Mouse (Mus musculus): ENCODE measurements at regions not wholly inside any gene's neighbourhood (a gene's known extent, or its start where the extent isn't known, plus 50 kb on each side); places are given as distances from the start of the nearest gene placed in this dataset.

DNA sequence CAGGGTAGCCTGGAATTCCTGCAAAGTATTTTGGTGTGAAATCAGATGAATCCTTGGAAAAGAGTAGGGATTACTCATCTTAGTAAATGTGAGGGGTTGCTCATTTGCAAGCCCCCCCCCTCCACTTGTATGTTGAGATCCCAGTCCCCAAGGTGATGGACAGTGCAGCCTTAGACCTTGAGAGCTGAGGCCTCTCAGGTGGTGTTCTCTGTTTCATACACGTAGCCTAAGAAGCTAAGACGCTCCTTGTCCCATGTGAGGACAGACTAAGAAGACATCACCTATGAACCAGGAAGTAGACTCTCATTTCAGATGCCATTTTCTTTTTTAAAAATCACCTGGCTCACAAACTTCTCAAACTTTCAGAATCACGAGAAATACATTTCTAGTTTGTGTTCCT, 67.6 kb upstream of the Map3k1 start:
- TF ChIP-seq POLR2A (IDR thresholded peaks at IDR 0.05; ENCODE audit: borderline replicate concordance, low read depth, low read length) (no peak), CTCF (IDR thresholded peaks at IDR 0.05; ENCODE audit: low read depth, low read length) (no peak)
